ENCODE assay signal across 8 mouse cellular contexts in the genomic region with DNA sequence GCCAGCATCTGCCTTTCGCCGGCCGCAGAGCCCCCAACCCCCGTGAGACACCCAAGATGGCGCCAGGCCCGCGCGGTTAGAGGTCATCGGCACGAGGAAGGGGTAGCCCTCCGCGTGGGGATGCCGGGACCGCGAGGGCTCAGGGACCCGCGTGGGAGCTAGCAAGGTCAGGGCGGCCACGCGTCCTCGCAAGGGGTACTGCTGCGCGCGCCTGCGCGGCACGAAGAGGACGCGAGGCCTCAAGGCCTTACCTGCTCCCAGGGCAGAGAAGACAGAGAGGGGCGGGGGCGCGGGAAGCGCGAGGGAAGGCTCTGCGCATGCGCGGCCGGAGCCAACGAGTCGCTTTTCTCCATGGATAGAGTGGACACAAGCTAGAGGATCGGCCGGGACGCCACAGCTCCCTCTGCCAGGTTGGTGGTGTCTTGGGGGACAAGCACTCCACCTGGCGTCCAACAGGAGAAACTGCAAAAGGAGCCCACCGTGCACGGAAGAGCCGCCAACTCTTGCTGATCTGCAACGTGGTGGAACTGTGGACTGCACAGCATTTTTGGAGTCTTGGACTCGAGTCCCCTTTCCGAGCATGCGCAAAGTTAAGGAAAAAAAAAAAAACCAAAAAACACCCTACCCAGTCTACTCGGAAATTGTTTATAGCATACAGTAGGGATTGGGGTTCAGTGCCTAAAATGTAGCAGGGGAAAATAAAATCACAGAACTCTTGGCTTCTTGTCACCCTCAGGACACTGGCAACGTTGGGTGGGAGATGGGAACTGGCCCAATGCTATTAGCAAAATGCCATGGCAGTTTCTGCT. TPM values are rescaled to one million over a fixed set of nuclear protein-coding genes. Genes with fewer than 3 reads are reported as not detected.
A peak's percentile ranks its signal among the peaks of the same experiment; 100 is the strongest.
DNase-seq lines count a peak whose midpoint lies in the region; ATAC-seq and TF ChIP-seq lines count a peak whose summit lies in the region.

No protein-coding gene starts in this region.

- peak; percentile 100 for TF ChIP-seq CTCF in hindbrain, postnatal 0 days (IDR thresholded peaks at IDR 0.05; ENCODE audit: low read depth)
- peak; percentile 98 for TF ChIP-seq CTCF in left cerebral cortex, adult 2 months (IDR thresholded peaks at IDR 0.05)

- intact Hi-C loops in left cerebral cortex, adult 2 months (cut with DNase I) = loop anchor here (2.0 to 10.0 kb wide), 5 partner anchors 46 to 596 kb away; partner anchors contain the start of genes Atf7, Eif4b, Gm28047 and Tarbp2

- peak overlapping the region; percentile 90 for H3K9ac ChIP-seq in hindbrain, postnatal 0 days (replicated peaks; ENCODE audit: low read length)

- no peaks in the 10 kb centered on the region for H3K27me3 ChIP-seq in hindbrain, postnatal 0 days (ENCODE audit: insufficient read depth, low read length)

- ATAC-seq in hindbrain, postnatal 0 days = peak; percentile 94
- ATAC-seq in megakaryocyte, adult 5-6 weeks (ENCODE audit: poor library complexity, severe bottlenecking) = peak; percentile 98

- peak overlapping the region; percentile 99 for H3K27ac ChIP-seq in hindbrain, postnatal 0 days
- H3K27ac ChIP-seq in left cerebral cortex, adult 2 months = peak overlapping the region; percentile 98

- peaks cover 19% of the 10 kb centered on the region for H3K4me1 ChIP-seq in hindbrain, postnatal 0 days (ENCODE audit: insufficient read depth, low read length)

- peak overlapping the region; percentile 61 for H3K4me3 ChIP-seq in hindbrain, postnatal 0 days (ENCODE audit: low read length)
- peak overlapping the region; percentile 94 for H3K4me3 ChIP-seq in left cerebral cortex, adult 2 months

- DNase-seq in T-cell, adult 2 months (ENCODE audit: low spot score) = peak; percentile 97
- DNase-seq in cerebellum, postnatal 36 days = peak; percentile 99
- DNase-seq in gastrocnemius, adult 18-20 months (ENCODE audit: low spot score) = peak; percentile 97
- peak; percentile 99 for DNase-seq in hindbrain, postnatal 0 days (ENCODE audit: low spot score)
- peak; percentile 96 to 98 for DNase-seq in left cerebral cortex, adult 2 months (ENCODE audit: extremely low spot score in 1 of 2, low spot score in 2 of 2)
- peak; percentile 97 to 98 for DNase-seq in right cerebral cortex, adult 2 months (ENCODE audit: low spot score in 2 of 2)
- DNase-seq in urinary bladder, postnatal 14 days (ENCODE audit: low spot score) = peak; percentile 96

- H3K4me2 ChIP-seq in hindbrain, postnatal 0 days (ENCODE audit: low read depth, low read length) = peak overlapping the region; percentile 84

- peaks cover 13% of the 10 kb centered on the region; the same call in 1 of the 2 replicates for H3K36me3 ChIP-seq in hindbrain, postnatal 0 days (ENCODE audit: insufficient read depth, low read length)

- WGBS in hindbrain, postnatal 0 days = under 1% methylated on average over 53 of the region's 53 CpGs

- H3K9me3 ChIP-seq in hindbrain, postnatal 0 days (ENCODE audit: low read length) = no peaks in the 10 kb centered on the region

RNA-seq across cellular contexts. Expression of gene Atp5g2, which starts 1.2 kb away (rescaled TPM):
- 10 to 100 TPM; 13.1 to 20.4 TPM for total RNA-seq in gastrocnemius, adult 18-20 months (2021)
- 148 and 610 TPM in 2 replicates for total RNA-seq in hindbrain, postnatal 0 days (2014; rRNA removed)
- polyA plus RNA-seq in hindbrain, postnatal 0 days (2015; fragmentation: Nextera tagmentation; extraction: Ambion mirVana) = 60.5 and 66.5 TPM in 2 replicates
- total RNA-seq in left cerebral cortex, adult 2 months (2021) = 10 to 100 TPM; 11.1 to 14.8 TPM
- total RNA-seq in megakaryocyte, adult 5-6 weeks (2015) = 43.8 and 46.5 TPM in 2 replicates
- total RNA-seq in megakaryocyte, adult 5-6 weeks (2017) = 44.3 and 47.5 TPM in 2 replicates

RNA-seq across cellular contexts. Expression of gene Atf7, which starts 45.7 kb away (rescaled TPM):
- 10 to 100 TPM; 49.4 to 53.7 TPM for total RNA-seq in gastrocnemius, adult 18-20 months (2021)
- total RNA-seq in hindbrain, postnatal 0 days (2014; rRNA removed) = 8.6 and 15.0 TPM in 2 replicates
- 12.5 and 13.5 TPM in 2 replicates for polyA plus RNA-seq in hindbrain, postnatal 0 days (2015; fragmentation: Nextera tagmentation; extraction: Ambion mirVana)
- 10 to 100 TPM; 35.3 to 39.2 TPM for total RNA-seq in left cerebral cortex, adult 2 months (2021)
- 123 and 142 TPM in 2 replicates for total RNA-seq in megakaryocyte, adult 5-6 weeks (2015)
- total RNA-seq in megakaryocyte, adult 5-6 weeks (2017) = 23.6 and 45.8 TPM in 2 replicates

RNA-seq across cellular contexts. Expression of gene Gm28047, which starts 46.1 kb away (rescaled TPM):
- under 1 TPM in 1 of 2 experiments, not detected in 1; 0.57 TPM for total RNA-seq in gastrocnemius, adult 18-20 months (2021)
- total RNA-seq in hindbrain, postnatal 0 days (2014; rRNA removed) = not detected in 2 replicates
- polyA plus RNA-seq in hindbrain, postnatal 0 days (2015; fragmentation: Nextera tagmentation; extraction: Ambion mirVana) = 1.1 TPM in 1 of 2 replicates, not detected in the other
- 1 to 10 TPM in 1 of 2 experiments, not detected in 1; 2.1 TPM for total RNA-seq in left cerebral cortex, adult 2 months (2021)
- total RNA-seq in megakaryocyte, adult 5-6 weeks (2015) = not detected in 2 replicates
- not detected in 2 replicates for total RNA-seq in megakaryocyte, adult 5-6 weeks (2017)

RNA-seq across cellular contexts. Expression of gene Calcoco1, which starts 51.0 kb away (rescaled TPM):
- total RNA-seq in gastrocnemius, adult 18-20 months (2021) = 10 to 100 TPM; 72.7 to 73.2 TPM
- total RNA-seq in hindbrain, postnatal 0 days (2014; rRNA removed) = 26.6 and 32.4 TPM in 2 replicates
- 29.8 and 30.3 TPM in 2 replicates for polyA plus RNA-seq in hindbrain, postnatal 0 days (2015; fragmentation: Nextera tagmentation; extraction: Ambion mirVana)
- 10 to 100 TPM; 79.8 to 85.7 TPM for total RNA-seq in left cerebral cortex, adult 2 months (2021)
- total RNA-seq in megakaryocyte, adult 5-6 weeks (2015) = 17.0 and 23.7 TPM in 2 replicates
- total RNA-seq in megakaryocyte, adult 5-6 weeks (2017) = 12.0 and 12.2 TPM in 2 replicates

Comparison
In these comparisons a context has a peak if more than half of its experiments do, and no peak if none do; other contexts are left out.
1. Peak in every context shown above with its lines: DNase-seq, ATAC-seq, H3K4me3 ChIP-seq and H3K27ac ChIP-seq.